Mouse (Mus musculus): ENCODE data around the gene Scgb1b30. TPM values are rescaled to one million over a fixed set of nuclear protein-coding genes. Genes with fewer than 3 reads are reported as not detected.
A peak's percentile ranks its signal among the peaks of the same experiment; 100 is the strongest.

Scgb1b30 gene
- polyA plus RNA-seq, 1 experiment from 2014 or later, result not detected

- Histone ChIP-seq H3K4me2 (replicated peaks) (peak overlapping the region; percentile 74), H3K27ac (peak overlapping the region; percentile 76), H3K9me3 (no peaks in the 10 kb centered on the region), H3K36me3 (no peaks in the 10 kb centered on the region), H3K27me3 (replicated peaks) (no peaks in the 10 kb centered on the region), H3K4me1 (replicated peaks) (peaks cover 17% of the 10 kb centered on the region), H3K9ac (peak overlapping the region; percentile 83), H3K4me3 (replicated peaks) (peak overlapping the region; percentile 89)
- peak; percentile 80 for ATAC-seq
- under 1% methylated on average over 104 of the region's 116 CpGs for WGBS
Observed at GRCm38 (mm10) chr7:34132355-34133079, 37.3 kb downstream of the Scgb1b30 start.

DNA sequence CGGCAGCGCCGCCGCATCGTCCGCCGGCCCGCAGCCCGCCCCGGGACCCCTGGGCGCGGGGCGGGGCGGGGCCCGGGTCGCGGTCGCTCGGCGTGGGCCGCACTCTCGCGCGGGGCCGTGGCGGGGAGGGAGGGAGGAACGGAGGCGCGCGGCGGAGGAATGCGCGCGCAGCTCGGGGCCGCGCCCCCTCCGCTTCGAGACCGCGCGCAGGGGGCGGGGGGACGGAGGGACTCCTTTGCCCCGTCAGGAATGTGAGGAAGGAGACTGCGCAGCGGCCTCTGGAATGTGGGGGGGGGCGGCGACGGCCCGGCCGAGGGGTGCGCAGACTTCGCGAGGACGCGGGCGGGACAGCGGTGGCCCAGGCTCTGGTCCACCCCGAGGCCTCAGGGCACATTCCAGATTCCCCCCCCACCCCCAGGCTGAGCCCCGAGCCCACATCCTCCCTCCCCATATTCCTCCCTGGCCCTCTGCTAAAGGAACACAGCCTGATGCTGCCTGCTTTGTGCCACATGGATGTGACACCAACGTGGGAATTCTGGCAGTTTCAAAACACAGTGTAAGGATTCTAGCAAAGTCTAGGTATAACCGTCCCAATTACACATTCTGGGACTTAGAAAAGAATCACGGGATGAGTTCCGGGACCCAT lies 38.0 kb downstream of the Scgb1b30 start, which contains the start of gene Wtip:
Wtip (minus strand) TSS at position 152 of the 646 bp plus-strand sequence.
- Histone ChIP-seq H3K4me2 (replicated peaks) (peak within 1 kb of the TSS; percentile 74), H3K36me3 (no peaks in the 10 kb centered on the region), H3K4me3 (replicated peaks) (peak within 1 kb of the TSS; percentile 89), H3K27ac (peak within 1 kb of the TSS; percentile 76), H3K9me3 (no peaks in the 10 kb centered on the region), H3K4me1 (replicated peaks) (peaks cover 17% of the 10 kb centered on the region), H3K27me3 (replicated peaks) (no peaks in the 10 kb centered on the region), H3K9ac (peak within 1 kb of the TSS; percentile 83)
- WGBS, result 1% methylated on average over 46 of the region's 65 CpGs
- peak; percentile 91 for ATAC-seq

DNA sequence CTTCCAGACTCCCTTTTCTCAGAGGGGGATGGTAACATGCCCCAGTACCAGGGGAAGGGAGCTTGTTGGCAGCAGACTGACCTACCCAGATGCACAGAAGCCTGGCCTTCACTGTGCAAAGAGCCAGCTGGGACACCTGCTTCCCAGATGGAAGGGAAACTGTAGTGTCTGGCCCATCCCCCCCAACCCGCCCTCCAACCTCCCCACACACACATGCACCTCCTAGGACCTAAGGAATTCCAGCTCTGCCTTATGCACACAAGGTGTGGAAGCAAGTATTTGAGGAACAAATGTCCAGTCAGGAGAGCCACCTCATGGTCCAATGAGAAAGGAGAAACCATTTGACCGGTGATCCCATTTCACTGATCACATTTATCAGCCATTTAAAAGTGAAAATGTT lies 39.1 kb downstream of the Scgb1b30 start:
- no peaks in the 10 kb centered on the region for H3K36me3 ChIP-seq
- H3K4me2 ChIP-seq (replicated peaks), result no peak overlapping the region
- H3K9ac ChIP-seq, result no peak overlapping the region
- no peaks in the 10 kb centered on the region for H3K27me3 ChIP-seq (replicated peaks)
- no peak for ATAC-seq
- H3K27ac ChIP-seq, result no peak overlapping the region
- H3K4me1 ChIP-seq (replicated peaks), result peaks cover 17% of the 10 kb centered on the region
- H3K9me3 ChIP-seq, result no peaks in the 10 kb centered on the region
- 74% methylated on average over 2 of the region's 2 CpGs for WGBS
- H3K4me3 ChIP-seq (replicated peaks), result no peak overlapping the region

GRCm38 (mm10) chr7:34139493-34139892 lies 44.3 kb downstream of the Scgb1b30 start:
- WGBS, result 90% methylated on average over 6 of the region's 6 CpGs
- Histone ChIP-seq H3K36me3 (peaks cover 42% of the 10 kb centered on the region), H3K4me1 (replicated peaks) (no peaks in the 10 kb centered on the region), H3K4me2 (replicated peaks) (no peak overlapping the region), H3K27ac (no peak overlapping the region), H3K9me3 (no peaks in the 10 kb centered on the region), H3K27me3 (replicated peaks) (no peaks in the 10 kb centered on the region), H3K9ac (no peak overlapping the region), H3K4me3 (replicated peaks) (no peak overlapping the region)
- no peak; the same call in 1 of the 2 replicates for ATAC-seq

DNA sequence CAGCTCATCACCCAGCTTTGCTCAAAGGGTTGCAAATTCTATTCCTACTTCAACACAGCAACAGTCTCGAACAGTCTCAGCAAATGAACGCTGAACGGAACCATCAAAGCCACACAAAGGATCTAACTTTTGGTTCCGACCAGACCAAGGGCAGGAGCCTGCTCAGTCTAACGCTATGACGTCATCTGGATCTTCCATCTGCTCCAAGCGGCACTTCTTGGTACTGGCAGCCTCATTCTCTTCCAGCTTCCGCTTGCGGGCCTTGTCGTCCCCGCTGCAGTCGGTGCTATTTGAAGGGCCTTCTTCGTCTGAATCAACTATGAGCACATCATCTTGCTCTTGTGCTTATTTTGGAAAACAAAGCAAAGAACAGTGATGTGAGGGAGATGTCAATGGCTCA lies 45.9 kb downstream of the Scgb1b30 start:
- no peak for ATAC-seq
- 96% methylated on average over 13 of the region's 13 CpGs for WGBS
- no peaks in the 10 kb centered on the region for H3K9me3 ChIP-seq

GRCm38 (mm10) chr7:34147193-34147592 lies 52.0 kb downstream of the Scgb1b30 start:
- H3K4me3 ChIP-seq (replicated peaks), result no peak overlapping the region
- no peak overlapping the region for H3K9ac ChIP-seq
- no peaks in the 10 kb centered on the region for H3K4me1 ChIP-seq (replicated peaks)
- no peaks in the 10 kb centered on the region for H3K27me3 ChIP-seq (replicated peaks)
- ATAC-seq, result peak; percentile 36; the same call in 1 of the 2 replicates
- H3K4me2 ChIP-seq (replicated peaks), result no peak overlapping the region
- no peak overlapping the region for H3K27ac ChIP-seq
- 76% methylated on average over 4 of the region's 4 CpGs for WGBS
- peaks cover 80% of the 10 kb centered on the region for H3K36me3 ChIP-seq
- no peaks in the 10 kb centered on the region for H3K9me3 ChIP-seq

More for the DNA sequence above, 45.9 kb downstream of the Scgb1b30 start:
- H3K36me3 ChIP-seq, result peaks cover 53% of the 10 kb centered on the region
- H3K4me1 ChIP-seq (replicated peaks), result no peaks in the 10 kb centered on the region
- H3K9ac ChIP-seq, result no peak overlapping the region
- no peak overlapping the region for H3K27ac ChIP-seq
- H3K4me2 ChIP-seq (replicated peaks), result no peak overlapping the region
- H3K4me3 ChIP-seq (replicated peaks), result no peak overlapping the region
- no peaks in the 10 kb centered on the region for H3K27me3 ChIP-seq (replicated peaks)

Other genes starting within 250 kb of the Scgb1b30 start
- not detected in 2 replicates for gene Scgb2b26, start 150.4 kb upstream of the Scgb1b30 start, polyA plus RNA-seq (2015; fragmentation: Nextera tagmentation; extraction: Ambion mirVana)
- not detected in 2 replicates for gene Scgb2b27, start 81.5 kb upstream of the Scgb1b30 start, polyA plus RNA-seq (2015; fragmentation: Nextera tagmentation; extraction: Ambion mirVana)
- gene Scgb1b27, start 73.9 kb upstream of the Scgb1b30 start, polyA plus RNA-seq (2015; fragmentation: Nextera tagmentation; extraction: Ambion mirVana), result not detected in 2 replicates
- gene Wtip, start 37.8 kb downstream of the Scgb1b30 start, polyA plus RNA-seq (2015; fragmentation: Nextera tagmentation; extraction: Ambion mirVana), result 4.0 and 4.7 TPM in 2 replicates
- 156 and 168 TPM in 2 replicates for gene Uba2, start 74.2 kb downstream of the Scgb1b30 start, polyA plus RNA-seq (2015; fragmentation: Nextera tagmentation; extraction: Ambion mirVana)
- gene Pdcd2l, start 101.2 kb downstream of the Scgb1b30 start, polyA plus RNA-seq (2015; fragmentation: Nextera tagmentation; extraction: Ambion mirVana), result 55.9 TPM in 2 replicates
- 421 and 423 TPM in 2 replicates for gene Gpi1, start 134.9 kb downstream of the Scgb1b30 start, polyA plus RNA-seq (2015; fragmentation: Nextera tagmentation; extraction: Ambion mirVana)
- not detected in 2 replicates for gene Gm6096, start 155.6 kb downstream of the Scgb1b30 start, polyA plus RNA-seq (2015; fragmentation: Nextera tagmentation; extraction: Ambion mirVana)
- gene 4931406P16Rik, start 218.1 kb downstream of the Scgb1b30 start, polyA plus RNA-seq (2015; fragmentation: Nextera tagmentation; extraction: Ambion mirVana), result 23.8 and 28.7 TPM in 2 replicates